Mouse (Mus musculus): ENCODE measurements around the gene Sap25.

DNA sequence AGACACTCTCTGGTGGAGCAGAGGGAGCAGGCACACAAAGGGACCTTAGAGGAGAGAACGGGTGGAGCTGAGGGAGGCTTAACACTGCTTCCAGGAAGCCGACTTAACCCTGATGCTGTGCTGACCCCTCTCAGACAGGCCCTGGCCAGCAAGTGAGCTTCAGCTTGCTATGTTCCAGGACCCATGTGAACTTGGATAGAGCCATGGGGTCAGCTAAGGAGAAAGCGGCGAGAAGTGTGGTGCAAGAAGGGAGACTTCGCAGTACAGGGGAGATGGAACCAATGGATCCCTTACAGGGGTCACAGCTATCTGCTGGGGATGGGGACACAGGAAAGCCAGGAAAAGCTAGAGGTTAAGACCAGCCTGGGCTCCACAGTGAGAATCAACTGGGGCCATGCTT is 28.1 kb upstream of the Sap25 start:
- no peak for TF ChIP-seq CTCF (IDR thresholded peaks at IDR 0.05; ENCODE audit: low read depth)
- no peak for TF ChIP-seq EP300 (IDR thresholded peaks at IDR 0.05; ENCODE audit: low read depth)

Measured in liver, embryonic 14.5 days (tissue).